Mouse (Mus musculus): ENCODE measurements at regions not wholly inside any gene's neighbourhood (a gene's known extent, or its start where the extent isn't known, plus 50 kb on each side); places are given as distances from the start of the nearest gene placed in this dataset.
"Not testable (repeated sequence)": the region's sequence is repeated elsewhere in the genome, so short reads cannot be mapped to it uniquely, and the experiment has no call there.

- DNase-seq = not testable (repeated sequence)
These were observed 139.7 kb downstream of the Tex13c3 start for GRCm38 (mm10) chrX:19341231-19342007.

GRCm38 (mm10) chrX:19313286-19313685 is 167.8 kb downstream of the Tex13c3 start:
- DNase-seq = no peak

GRCm38 (mm10) chrX:19311809-19312559 is 169.1 kb downstream of the Tex13c3 start:
- DNase-seq = no peak

GRCm38 (mm10) chrX:19311377-19311776 is 169.7 kb downstream of the Tex13c3 start:
- no peak for DNase-seq

- DNase-seq = no peak
These were observed 192.9 kb downstream of the Tex13c3 start for GRCm38 (mm10) chrX:19288171-19288570.

- DNase-seq = no peak
These were observed 194.7 kb downstream of the Tex13c3 start for GRCm38 (mm10) chrX:19286431-19286830.

GRCm38 (mm10) chrX:19285773-19286172 is 195.3 kb downstream of the Tex13c3 start:
- DNase-seq = no peak

GRCm38 (mm10) chrX:19283078-19283477 is 198.0 kb downstream of the Tex13c3 start:
- DNase-seq = no peak

GRCm38 (mm10) chrX:19264237-19264636 is 216.9 kb downstream of the Tex13c3 start:
- DNase-seq = no peak

- no peak for DNase-seq
These were observed 234.1 kb downstream of the Tex13c3 start for GRCm38 (mm10) chrX:19246777-19247619.

GRCm38 (mm10) chrX:19237738-19238261 is 243.3 kb downstream of the Tex13c3 start:
- DNase-seq = peak; percentile 13

- DNase-seq = peak; percentile 7
These were observed 243.9 kb downstream of the Tex13c3 start for GRCm38 (mm10) chrX:19237048-19237737.

- no peak for DNase-seq
These were observed 245.7 kb downstream of the Tex13c3 start for GRCm38 (mm10) chrX:19235449-19235848.

GRCm38 (mm10) chrX:19231823-19232222 is 249.3 kb downstream of the Tex13c3 start:
- DNase-seq = no peak

GRCm38 (mm10) chrX:19223336-19223735 is 257.8 kb downstream of the Tex13c3 start:
- no peak for DNase-seq

GRCm38 (mm10) chrX:19220785-19221496 is 260.2 kb downstream of the Tex13c3 start:
- DNase-seq = no peak

- DNase-seq = no peak
These were observed 261.4 kb downstream of the Tex13c3 start for GRCm38 (mm10) chrX:19219727-19220126.

GRCm38 (mm10) chrX:19219301-19219700 is 261.8 kb downstream of the Tex13c3 start:
- no peak for DNase-seq

- peak; percentile 14 for DNase-seq
These were observed 274.7 kb downstream of the Tex13c3 start for GRCm38 (mm10) chrX:19206420-19206819.

GRCm38 (mm10) chrX:19202542-19202941 is 278.6 kb downstream of the Tex13c3 start:
- DNase-seq = no peak

- no peak for DNase-seq
These were observed 279.7 kb downstream of the Tex13c3 start for GRCm38 (mm10) chrX:19201383-19201782.
